Mouse (Mus musculus): Measurements from ENCODE around the gene Olfr1537. TPM values are rescaled to one million over a fixed set of nuclear protein-coding genes. Genes with fewer than 3 reads are reported as not detected.

Gene Olfr1537
- not detected in 2 replicates for polyA plus RNA-seq (2012; rRNA removed; ENCODE audit: low replicate concordance)

GRCm38 (mm10) chr9:39249894-39250293 is at the start of gene Olfr1537:
TSS of gene Olfr1537 (minus strand) at chr9:39249994.

GRCm38 (mm10) chr9:39276718-39277117 is 26.9 kb upstream of the Olfr1537 start, which contains the start of gene Olfr945:
TSS of gene Olfr945 (minus strand) at chr9:39276818.

GRCm38 (mm10) chr9:39201620-39202019 is 48.2 kb downstream of the Olfr1537 start, which contains the start of gene Olfr944:
TSS of gene Olfr944 (plus strand) at chr9:39201920.

Other genes starting within 250 kb of the Olfr1537 start
- gene Olfr146, start 226.6 kb downstream of the Olfr1537 start, polyA plus RNA-seq (2012; rRNA removed; ENCODE audit: low replicate concordance): not detected in 2 replicates
- gene Olfr937, start 185.0 kb downstream of the Olfr1537 start, polyA plus RNA-seq (2012; rRNA removed; ENCODE audit: low replicate concordance): not detected in 2 replicates
- gene Olfr938, start 171.1 kb downstream of the Olfr1537 start, polyA plus RNA-seq (2012; rRNA removed; ENCODE audit: low replicate concordance): not detected in 2 replicates
- gene Olfr27, start 121.9 kb downstream of the Olfr1537 start, polyA plus RNA-seq (2012; rRNA removed; ENCODE audit: low replicate concordance): not detected in 2 replicates
- gene Olfr943, start 83.7 kb downstream of the Olfr1537 start, polyA plus RNA-seq (2012; rRNA removed; ENCODE audit: low replicate concordance): not detected in 2 replicates
- not detected in 2 replicates for gene Olfr944, start 48.1 kb downstream of the Olfr1537 start, polyA plus RNA-seq (2012; rRNA removed; ENCODE audit: low replicate concordance)
- not detected in 2 replicates for gene Olfr945, start 26.8 kb upstream of the Olfr1537 start, polyA plus RNA-seq (2012; rRNA removed; ENCODE audit: low replicate concordance)
- not detected in 2 replicates for gene Olfr948, start 76.1 kb upstream of the Olfr1537 start, polyA plus RNA-seq (2012; rRNA removed; ENCODE audit: low replicate concordance)
- gene Olfr951, start 137.4 kb upstream of the Olfr1537 start, polyA plus RNA-seq (2012; rRNA removed; ENCODE audit: low replicate concordance): not detected in 2 replicates
- not detected in 2 replicates for gene Olfr952, start 177.2 kb upstream of the Olfr1537 start, polyA plus RNA-seq (2012; rRNA removed; ENCODE audit: low replicate concordance)
- not detected in 2 replicates for gene Olfr954, start 206.7 kb upstream of the Olfr1537 start, polyA plus RNA-seq (2012; rRNA removed; ENCODE audit: low replicate concordance)
- gene Olfr955, start 221.9 kb upstream of the Olfr1537 start, polyA plus RNA-seq (2012; rRNA removed; ENCODE audit: low replicate concordance): not detected in 2 replicates
- not detected in 2 replicates for gene Olfr44, start 244.0 kb upstream of the Olfr1537 start, polyA plus RNA-seq (2012; rRNA removed; ENCODE audit: low replicate concordance)

All from subcutaneous adipose tissue, adult 2 months (tissue).